Mouse (Mus musculus) lung, adult 2 months (tissue): ENCODE data around the gene Slc27a1. TPM values are rescaled to one million over a fixed set of nuclear protein-coding genes. Genes with fewer than 3 reads are reported as not detected.

Experiments used
- DNase-seq: peaks from one replicate; pipeline ENCODE4 v3.0.0; 2022
- H3K4me1 ChIP-seq: fragments of 200-500 bp; 2 replicates; pipeline ENCODE4 v1.6.1; 2011; ENCODE audit warnings: low read length; ENCODE audit not compliant: control insufficient read depth, insufficient read depth
- H3K4me3 ChIP-seq: fragments of 200-500 bp; replicated peaks from 2 replicates; pipeline ENCODE3; 2011; ENCODE audit warnings: low read depth, mild to moderate bottlenecking, control low read depth, low read length; ENCODE audit errors: extremely low read depth
- CTCF ChIP-seq: fragments of 200-500 bp; IDR thresholded peaks from 2 replicates; pipeline ENCODE4 v1.5.1; 2011; ENCODE audit warnings: mild to moderate bottlenecking, low read length, control low read depth; ENCODE audit not compliant: insufficient read depth
- POLR2A ChIP-seq: fragments of 200-500 bp; IDR thresholded peaks from 2 replicates; pipeline ENCODE4 v1.6.1; 2011; ENCODE audit warnings: low read depth, mild to moderate bottlenecking, control low read depth, low read length, borderline replicate concordance; ENCODE audit errors: extremely low read depth
- WGBS: fragments of 180-500 bp; shearing (Covaris S2); methylation state at CpG from one replicate; pipeline ENCODE4 v1.1.7; 2018; 5-methylcytosine and 5-hydroxymethylcytosine counted together
- polyA plus RNA-seq: library from polyadenylated mRNA; depleted of rRNA; stranded (reverse); fragments of >200 nt; gene quantifications from 2 replicates; pipeline ENCODE4 v1.2.3, GENCODE M21; 2012

Gene Slc27a1
- polyA plus RNA-seq, 1 experiment: 73.5 TPM

DNA sequence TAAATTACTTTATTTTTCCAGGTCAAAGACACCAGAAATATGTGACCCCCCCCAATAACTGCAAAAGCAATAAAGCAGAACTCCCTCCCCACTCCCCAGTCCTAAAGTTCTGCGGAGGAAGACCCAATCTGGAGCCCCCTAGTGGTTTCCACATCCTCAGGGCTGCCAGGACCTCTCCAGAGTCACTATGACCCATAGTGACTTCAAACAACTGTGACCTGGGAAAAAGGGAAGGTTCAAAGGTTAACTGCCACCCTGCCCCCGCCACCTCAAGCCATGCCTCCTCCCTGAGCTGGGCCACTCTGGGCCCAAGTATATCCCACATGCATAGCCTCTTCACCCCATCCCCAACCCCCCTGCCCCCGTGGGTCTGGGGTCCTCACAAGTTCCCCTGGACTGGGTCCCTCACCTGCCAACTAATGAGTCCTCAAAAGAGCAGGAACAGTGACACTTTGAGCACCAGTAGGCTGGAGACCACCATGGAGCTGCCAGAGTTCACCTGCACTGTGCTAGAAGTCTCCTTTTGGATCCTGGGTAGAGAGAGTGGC, 34.3 kb upstream of the Slc27a1 start:
- 66% methylated on average over 3 of the region's 3 CpGs for WGBS
- no peak for DNase-seq
- no peak overlapping the region for H3K4me3 ChIP-seq
- TF ChIP-seq CTCF (no peak), POLR2A (no peak)
- peaks cover 9% of the 10 kb centered on the region for H3K4me1 ChIP-seq

DNA sequence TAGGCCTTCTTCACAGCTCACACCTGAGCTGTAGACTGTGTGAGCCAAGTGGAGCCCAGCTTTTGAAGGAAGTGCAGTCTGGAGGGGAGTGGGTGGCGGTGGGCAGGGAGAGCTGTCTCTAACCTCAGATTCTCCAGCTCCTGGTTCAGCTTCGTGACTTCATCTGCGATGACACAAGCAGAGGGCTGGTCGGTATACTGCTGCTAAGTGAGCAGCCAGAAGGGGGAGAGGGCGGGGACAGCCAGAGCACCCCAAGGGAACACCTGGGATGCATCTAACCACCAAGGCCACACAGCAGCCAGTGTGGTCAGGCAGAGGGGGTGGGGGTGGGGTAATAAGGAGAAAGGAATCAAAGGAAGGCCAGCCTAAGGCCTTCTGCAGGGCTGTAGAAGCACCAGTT, 33.0 kb upstream of the Slc27a1 start:
- DNase-seq: no peak
- Histone ChIP-seq H3K4me1 (peaks cover 9% of the 10 kb centered on the region), H3K4me3 (no peak overlapping the region)
- TF ChIP-seq POLR2A (no peak), CTCF (no peak)
- 73% methylated on average over 5 of the region's 5 CpGs for WGBS

DNA sequence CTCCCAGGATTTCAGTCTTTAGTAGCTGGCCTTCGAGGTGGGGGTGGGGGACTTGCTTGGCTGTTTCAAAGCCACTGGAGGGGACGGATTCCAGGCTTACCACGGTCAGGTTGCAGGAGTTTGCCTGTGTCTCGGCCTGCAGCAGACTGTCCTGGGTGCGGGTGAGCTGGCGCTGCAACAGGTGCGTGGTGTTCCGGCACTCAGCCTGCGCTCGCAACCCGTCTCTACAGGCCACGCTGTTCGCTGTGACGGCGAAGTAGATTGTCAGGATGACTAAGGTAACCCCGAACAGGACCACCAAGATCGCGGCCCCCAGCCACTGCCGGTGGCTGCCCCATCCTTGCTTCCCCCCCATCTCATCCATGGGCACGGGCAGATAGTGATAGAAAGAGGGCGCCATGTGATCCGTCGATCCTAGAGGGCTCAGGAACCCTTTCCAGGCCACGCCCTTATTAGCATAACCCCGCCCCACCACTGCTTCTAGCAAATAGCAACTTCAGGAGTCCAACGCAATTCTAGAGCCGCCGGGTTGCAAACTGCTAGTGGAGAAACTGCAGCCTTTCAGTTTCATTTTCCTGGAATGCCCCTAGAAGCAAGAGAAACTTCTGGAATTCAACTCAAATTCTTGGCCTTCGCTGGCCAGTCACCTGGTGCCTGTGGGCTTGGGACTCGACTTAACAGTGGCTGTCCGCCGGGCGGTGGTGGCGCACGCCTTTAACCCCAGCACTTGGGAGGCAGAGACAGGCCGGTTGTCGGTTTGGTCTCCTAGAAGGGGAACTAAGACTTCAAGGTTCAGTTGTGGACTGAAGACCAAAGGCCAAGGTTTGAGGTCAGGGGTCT, 31.4 kb upstream of the Slc27a1 start, which contains the start of gene Bst2:
Gene Bst2 (minus strand): TSS at position 429 of the 840 bp plus-strand sequence.
- peak; percentile 88 for DNase-seq
- Histone ChIP-seq H3K4me1 (peaks cover 7% of the 10 kb centered on the region), H3K4me3 (peak within 1 kb of the TSS; percentile 79)
- 2% methylated on average over 37 of the region's 37 CpGs for WGBS
- TF ChIP-seq POLR2A (peak; percentile 44; the same call in 1 of the 2 replicates), CTCF (no peak)

DNA sequence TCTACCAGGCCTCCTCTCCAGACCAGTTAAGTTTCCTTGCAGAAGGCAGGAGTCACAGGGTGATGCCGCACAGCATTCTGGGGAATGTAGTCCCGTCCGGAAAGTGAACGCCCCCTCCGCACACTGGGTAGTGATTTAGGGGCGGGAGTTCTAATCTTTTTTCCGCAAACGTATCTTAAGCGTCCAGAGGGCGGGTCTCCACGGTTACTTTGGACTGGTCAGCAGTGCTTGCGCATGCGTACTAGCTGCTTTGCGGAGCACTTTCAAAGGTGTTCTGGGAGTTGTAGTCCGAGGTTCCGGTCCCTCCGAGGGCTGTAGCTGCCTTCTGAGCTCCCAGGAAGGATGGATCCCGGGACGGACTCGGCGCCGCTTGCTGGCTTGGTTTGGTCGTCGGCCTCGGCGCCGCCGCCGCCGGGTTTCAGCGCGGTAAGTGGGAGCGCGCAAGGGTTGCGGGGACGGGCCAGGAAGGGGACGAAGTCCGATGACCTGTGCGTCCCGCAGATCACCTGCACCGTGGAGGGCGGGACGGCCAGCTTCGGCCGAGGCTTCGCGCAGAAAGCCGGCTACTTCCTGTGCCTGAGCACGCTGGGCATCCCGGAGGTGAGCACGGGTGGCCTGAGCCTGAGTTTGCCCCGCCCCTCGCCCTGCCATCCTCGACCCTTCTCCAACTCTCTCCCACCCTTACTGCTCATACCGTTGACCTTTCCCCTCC, 25.9 kb upstream of the Slc27a1 start, which contains the start of gene Mvb12a:
Gene Mvb12a (plus strand): TSS at position 291 of the 712 bp plus-strand sequence.
- peak; percentile 97 for DNase-seq
- H3K4me3 ChIP-seq: peak within 1 kb of the TSS; percentile 70
- H3K4me1 ChIP-seq: peaks cover 10% of the 10 kb centered on the region
- WGBS: under 1% methylated on average over 55 of the region's 55 CpGs
- no peak for TF ChIP-seq CTCF
- peak; percentile 57; the same call in 1 of the 2 replicates for TF ChIP-seq POLR2A

DNA sequence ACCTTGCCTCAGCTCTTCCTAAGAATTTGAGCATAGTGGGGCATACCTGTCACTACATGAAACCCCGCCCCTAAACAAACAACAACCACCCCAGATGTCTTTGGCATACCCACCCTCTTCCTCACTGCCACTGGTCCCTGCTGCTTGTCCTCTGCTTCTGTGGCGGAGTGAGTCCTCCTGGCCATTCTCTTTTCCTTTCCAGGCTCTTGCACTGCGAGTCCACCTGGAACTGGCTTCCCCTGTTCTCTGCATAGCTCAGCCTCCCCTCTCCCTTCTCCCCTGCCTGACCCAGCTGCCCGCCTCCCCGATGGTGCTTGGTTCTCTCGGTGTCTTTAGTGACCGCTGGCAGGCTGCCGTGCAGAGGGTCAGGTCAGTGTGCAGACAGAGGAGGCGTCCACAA, 24.9 kb upstream of the Slc27a1 start:
- DNase-seq: no peak
- 82% methylated on average over 9 of the region's 9 CpGs for WGBS
- TF ChIP-seq CTCF: no peak
- no peak for TF ChIP-seq POLR2A
- Histone ChIP-seq H3K4me3 (no peak overlapping the region), H3K4me1 (peaks cover 6% of the 10 kb centered on the region)

DNA sequence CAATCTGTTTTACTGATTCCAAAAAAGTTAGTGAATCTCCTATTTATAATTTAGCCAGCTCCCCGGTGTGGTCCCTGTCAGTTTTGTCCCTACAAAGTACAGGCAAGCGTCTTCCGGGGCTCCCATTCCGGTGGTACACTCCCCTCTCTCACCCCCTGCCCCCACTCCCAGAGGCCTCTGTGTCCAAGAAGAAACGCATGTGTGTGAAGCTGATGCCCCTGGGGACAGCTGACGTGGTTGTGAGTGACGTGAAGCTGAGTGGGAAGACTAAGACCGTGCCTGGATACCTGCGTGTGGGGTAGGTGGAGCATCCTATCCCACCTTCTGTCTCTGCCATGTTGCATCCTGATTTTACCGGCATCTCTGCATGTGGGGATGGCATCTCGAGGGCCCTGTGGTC, 23.6 kb upstream of the Slc27a1 start:
- 92% methylated on average over 11 of the region's 11 CpGs for WGBS

DNA sequence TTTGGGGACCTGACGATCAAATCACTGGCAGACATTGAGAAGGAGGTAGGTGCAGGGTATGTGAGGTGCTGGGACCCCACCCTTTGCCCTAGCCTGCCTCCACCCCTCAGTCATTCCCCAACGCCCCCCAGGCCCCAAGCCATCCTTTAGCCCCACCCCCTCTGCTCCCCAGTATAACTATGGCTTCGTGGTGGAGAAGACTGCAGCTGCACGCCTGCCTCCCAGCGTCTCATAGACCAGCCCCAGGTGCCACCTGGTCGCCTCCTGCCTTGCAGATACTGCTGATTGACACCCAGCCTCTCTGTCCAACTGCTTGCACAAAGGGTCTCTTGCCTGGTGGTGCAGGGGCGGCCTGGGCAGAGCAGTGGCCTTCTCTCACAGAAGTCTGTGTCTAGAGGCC, 21.1 kb upstream of the Slc27a1 start:
- H3K4me3 ChIP-seq: no peak overlapping the region
- no peak for DNase-seq
- WGBS: 87% methylated on average over 7 of the region's 7 CpGs
- H3K4me1 ChIP-seq: peaks cover 6% of the 10 kb centered on the region
- TF ChIP-seq POLR2A (no peak), CTCF (no peak)

More for the DNA sequence above, 23.6 kb upstream of the Slc27a1 start:
- no peak for DNase-seq
- Histone ChIP-seq H3K4me1 (peaks cover 6% of the 10 kb centered on the region), H3K4me3 (no peak overlapping the region)
- TF ChIP-seq CTCF (no peak), POLR2A (no peak)

DNA sequence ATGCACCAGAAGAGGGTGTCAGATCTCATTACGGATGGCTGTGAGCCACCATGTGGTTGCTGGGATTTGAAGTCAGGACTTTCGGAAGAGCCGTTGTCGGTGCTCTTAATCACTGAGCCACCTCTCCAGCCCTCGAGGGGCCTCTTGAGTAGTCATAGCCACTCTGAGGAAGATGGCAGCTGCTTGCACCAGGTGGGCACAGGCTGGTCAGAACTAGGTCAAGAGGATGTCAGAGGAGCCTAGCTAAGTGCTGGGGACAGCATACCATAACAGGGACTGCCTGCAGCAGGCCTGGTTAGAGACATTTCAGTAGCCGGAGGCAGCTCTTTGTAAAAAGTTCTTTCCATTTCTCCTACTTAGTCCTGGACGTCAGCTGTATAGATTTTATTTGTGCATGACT, 17.9 kb upstream of the Slc27a1 start:
- no peak overlapping the region for H3K4me3 ChIP-seq
- TF ChIP-seq POLR2A (no peak), CTCF (no peak)
- DNase-seq: no peak
- WGBS: 57% methylated on average over 7 of the region's 7 CpGs
- H3K4me1 ChIP-seq: peaks cover 3% of the 10 kb centered on the region

DNA sequence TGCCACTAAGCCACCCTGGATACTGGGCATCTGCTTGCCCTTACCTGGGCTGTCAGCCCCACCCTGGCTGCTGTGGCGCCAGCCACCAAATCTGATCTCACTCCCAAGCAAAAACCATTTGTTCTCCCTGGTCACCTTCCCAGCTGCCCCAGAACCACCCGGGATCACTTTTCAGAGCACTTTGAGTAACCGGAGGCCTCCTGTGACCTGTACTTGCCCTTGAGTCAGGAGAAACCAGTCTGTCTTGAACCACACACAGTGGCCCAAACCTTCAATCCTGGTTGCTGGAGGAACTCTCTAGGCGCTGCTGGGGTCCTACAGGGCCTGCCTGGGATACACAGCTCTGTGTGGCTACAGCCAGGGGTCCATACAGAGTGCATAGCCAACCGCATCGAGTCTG, 15.9 kb upstream of the Slc27a1 start:
- no peak for TF ChIP-seq POLR2A
- no peak for TF ChIP-seq CTCF
- 62% methylated on average over 6 of the region's 6 CpGs for WGBS
- no peak overlapping the region for H3K4me3 ChIP-seq
- no peak for DNase-seq
- H3K4me1 ChIP-seq: peaks cover 3% of the 10 kb centered on the region
